Mouse (Mus musculus) cerebellum, adult (tissue): ENCODE results near the gene Sord.

Experiments
- ATAC-seq: cut with Nextera tagmentation; 2 replicates; pipeline ENCODE4 v1.9.2; 2017; ENCODE audit warnings: mild to moderate bottlenecking, moderate library complexity, mixed read lengths; ENCODE audit not compliant: insufficient number of reproducible peaks, low FRiP score, low TSS enrichment

The Sord gene

DNA sequence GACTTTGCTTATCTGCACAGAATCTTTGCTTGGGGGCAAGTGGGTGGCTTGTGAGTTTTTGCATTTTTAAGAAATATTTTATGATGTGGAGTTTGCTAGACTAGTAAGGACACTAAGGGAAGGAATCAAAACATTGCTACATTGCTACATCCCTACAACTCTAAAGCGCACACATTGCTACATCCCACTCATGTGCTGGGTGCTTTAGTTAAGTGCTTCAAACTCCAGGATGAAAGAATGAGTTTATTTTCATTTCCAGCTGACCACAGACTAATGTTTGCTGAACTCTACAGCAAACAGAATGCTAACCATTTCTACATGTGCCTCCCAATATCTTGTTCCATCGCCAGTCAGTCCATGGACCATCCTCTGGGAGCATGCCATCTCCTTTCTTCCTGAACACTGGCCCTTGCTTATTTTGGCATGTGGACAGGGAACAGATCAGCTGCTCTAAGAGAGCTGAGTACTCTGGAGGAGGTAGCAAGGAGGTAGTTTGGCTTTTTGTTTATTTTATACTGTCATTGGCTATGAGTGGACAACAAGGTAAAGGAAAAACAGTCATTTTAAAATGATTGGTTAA lies 3.4 kb downstream of the Sord start:
- no peak for ATAC-seq

DNA sequence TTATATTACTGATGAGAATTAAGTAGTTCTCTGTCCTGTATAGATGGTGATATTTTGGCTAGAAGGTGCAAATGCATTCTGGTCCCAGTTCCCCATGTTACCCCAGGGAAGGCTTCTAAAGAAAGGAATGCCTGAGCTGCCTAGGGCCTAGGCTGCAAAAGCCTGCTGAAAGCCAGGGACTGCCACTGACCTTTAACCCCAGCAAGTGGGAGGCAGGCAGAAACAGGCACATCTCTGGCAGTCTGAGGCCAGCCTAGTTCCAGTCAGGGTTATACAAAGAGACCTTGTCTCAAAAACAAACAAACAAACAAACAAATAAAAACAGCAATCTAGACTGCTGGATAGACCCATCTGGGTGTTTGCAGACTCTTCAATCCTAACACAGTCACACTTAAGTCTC lies 6.2 kb downstream of the Sord start:
- ATAC-seq, result no peak

DNA sequence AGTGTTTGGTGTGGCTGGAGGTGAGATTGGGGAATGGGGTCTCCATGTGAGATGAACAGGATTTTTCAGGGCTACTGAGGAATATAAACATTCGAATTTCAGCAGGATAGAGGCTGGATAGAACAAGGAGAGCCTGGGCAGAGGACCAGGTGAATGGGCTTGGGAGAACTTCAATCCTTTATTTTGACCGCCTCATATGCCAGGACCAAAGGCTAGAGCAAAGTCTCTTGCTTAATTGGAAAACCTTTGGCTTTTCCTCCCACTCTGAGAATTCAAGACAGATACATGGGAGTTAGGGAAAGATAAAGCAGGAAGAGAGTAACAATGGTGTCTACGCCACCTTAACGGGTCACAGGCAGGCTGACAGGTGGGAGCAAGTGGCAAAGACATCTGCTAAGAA lies 6.7 kb downstream of the Sord start:
- no peak for ATAC-seq

DNA sequence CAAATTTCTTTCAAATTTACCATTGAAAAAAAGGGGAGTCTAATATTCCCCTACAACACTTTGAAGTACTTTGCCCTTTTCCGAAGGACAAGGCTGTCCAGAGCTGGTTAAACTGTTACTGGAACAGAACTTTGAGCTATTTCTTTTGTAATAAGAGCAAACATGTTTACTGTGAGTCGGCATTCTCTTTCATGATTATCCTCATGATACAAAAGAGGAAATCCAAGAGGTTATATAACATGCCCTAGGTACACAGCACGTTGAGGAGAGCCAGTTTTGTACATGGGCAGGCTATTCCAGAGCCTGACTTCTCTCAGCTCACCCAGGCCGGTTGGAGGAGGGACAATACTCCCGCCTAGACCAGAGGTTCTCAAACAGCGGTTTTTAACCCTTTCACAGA lies 7.4 kb downstream of the Sord start:
- no peak for ATAC-seq

DNA sequence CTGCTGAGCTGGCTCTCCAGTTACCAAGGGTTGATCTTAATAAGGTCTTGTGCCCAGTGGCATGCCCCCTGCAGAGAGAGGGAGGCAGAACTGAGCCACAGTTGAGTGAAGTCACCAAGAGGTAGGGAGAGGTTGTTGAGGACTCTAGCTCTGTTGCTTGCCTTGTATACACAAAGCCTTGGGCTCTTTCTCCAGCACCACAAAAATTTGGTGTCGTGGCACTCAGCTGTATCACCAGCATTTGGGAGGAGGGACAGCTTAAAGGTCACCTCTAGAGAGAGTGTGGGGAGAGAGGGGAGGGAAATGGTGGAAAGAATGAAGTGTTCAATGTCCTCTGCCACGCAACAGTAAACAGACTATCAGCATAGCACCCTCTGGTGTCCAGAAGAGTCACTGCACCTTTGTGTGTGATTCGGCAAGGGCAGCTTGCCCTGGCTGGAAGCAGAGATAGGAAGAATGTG lies 9.2 kb downstream of the Sord start:
- peak; percentile 86 for ATAC-seq

DNA sequence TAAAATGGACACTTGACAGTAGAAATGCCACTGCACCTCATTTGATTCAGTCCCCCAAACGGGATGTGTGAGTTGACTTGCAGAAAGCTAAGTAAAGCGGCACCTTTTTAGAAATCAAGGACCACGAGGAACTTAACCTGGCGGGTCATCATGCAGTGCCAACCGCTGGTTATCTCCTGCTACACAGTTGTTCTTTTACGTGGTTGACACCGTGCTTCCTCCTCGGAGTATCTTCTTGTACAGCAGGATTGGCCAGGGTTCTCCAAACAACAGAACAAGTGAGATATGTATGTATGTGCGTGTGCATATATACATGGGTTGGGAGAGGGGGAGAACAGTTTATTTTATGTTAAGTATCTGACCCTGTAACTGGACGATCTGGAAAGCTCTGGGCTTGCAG lies 13.2 kb downstream of the Sord start:
- no peak for ATAC-seq

DNA sequence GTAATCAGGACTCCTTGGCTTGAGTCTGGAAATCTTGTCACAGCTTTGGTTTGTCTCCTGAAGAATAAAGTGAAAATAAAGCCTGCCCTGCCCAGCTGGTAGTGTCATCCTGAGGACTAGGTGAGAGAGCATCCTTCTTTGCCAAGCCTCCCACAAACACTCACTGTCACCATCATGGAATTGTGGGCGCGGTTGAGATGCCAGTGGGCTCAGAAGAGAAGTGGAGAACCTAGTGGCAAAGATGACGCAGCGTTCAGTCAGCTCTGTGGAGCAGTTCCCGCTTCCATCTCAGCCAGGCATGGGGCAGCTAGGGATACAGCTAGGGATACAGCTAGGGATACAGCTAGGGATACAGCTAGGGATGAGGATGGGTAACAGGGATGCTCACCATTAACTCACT lies 21.4 kb downstream of the Sord start:
- no peak for ATAC-seq

DNA sequence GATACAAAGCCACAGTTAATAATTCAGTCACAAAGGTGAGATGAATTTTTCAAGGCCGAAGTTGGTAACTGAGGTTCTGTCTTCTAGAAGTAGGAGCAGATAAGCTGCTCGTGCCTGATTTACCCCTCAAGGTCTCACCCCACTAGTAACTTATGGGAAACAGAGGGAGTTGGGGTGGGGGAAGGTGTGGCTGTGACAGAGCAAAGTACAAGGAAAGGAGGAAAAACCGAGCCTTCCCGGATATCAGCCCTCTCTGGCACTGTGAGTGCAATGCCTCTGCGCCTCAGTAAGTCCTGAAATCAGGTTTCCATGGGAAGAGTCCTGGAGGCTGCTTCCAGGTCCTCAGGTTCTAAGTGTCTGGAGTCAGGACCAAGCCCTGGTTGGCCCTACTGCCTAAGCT lies 26.2 kb downstream of the Sord start:
- no peak for ATAC-seq

DNA sequence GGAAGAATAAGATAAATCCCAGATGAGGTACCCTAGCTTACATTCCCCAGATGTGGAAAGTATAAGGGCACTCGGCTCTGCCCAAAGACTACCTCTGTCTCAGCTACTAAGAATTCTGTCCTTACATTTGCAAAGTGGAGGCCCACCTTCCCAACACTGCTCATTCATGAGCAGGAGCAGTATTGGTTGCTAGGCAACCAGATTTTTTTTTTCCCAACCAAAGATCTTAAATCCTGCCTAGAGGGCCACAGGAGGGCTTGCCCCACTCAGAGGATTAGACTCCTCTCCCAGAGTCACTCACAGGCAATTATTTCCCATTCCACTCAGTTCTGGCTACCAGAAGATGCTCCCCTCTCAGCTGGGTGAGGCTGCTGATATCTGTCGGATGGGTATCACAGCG lies 30.1 kb downstream of the Sord start:
- no peak for ATAC-seq

DNA sequence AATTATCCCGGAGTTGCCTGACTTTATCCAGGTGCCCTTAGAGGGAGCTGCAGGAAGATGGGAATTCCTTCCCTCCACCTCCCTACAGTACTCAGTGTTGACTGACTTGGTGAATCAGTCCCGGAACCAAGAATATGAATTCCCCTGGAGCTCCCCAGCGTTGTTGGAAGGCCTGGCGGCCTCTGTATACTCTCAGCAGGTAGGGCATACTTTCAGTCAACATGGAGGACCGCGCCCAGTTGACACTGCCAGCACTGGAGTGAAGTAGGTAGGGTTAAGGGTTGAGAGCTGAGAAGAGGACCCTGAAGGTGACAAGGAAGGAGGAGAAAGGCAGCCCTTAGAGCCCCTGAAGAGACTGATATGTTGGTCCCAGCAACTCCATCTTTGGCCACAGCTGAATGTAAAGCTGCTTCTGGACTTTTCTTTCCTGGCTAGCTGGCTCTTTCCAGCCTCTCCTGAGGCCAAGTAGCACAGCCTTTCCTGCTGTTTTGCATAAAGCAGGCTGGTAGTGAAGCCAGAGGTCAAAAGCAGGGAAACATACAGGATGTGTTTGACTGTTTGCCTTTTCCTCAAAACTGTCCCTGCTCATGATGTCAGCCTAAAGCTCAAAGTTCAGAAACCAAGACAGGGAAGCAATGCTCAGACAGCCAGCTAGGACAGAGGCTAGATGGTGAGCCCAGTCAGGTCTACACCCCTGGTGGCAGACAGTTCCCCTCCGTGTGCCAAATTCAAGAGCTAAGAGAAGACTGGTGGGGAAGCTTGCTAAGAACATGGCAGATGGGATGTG lies 32.1 kb downstream of the Sord start:
- no peak for ATAC-seq

DNA sequence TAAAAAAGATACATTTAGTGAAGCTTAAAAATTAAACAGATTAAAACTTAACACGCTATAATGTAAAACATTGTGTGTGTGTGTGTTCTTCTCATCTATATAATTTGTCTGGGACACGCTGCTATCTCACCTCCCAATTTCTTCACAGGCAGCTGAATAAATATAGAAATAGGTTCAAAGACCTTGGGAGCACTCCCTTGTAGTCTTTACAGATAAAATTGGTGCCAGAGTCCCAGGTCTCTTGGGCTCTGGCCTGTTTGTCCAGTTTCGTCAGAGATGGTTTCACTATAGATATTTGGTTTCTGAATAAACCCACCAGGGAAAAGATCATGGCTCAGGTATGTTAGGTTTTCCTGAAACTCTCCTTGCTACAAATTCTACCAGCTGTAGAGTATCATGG lies 44.2 kb downstream of the Sord start:
- no peak for ATAC-seq

DNA sequence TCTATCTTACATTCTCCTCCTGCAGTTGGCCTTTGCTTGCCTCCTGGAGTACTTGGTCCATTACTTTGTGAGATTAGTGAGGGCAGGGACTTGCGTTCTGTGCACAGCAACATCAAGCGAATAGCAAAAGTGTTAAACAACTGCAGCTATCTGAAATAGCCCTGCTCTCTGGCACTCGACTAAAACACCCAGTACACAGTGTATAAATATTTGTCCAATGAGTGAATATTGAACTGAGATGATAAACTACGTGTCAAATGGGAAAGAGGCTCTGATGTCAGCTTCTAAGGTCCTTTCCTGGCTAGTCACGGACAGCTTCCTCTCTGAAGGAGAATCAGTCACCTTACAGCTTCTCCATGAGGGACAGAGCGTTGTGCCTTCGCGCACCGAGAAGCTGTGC lies 49.5 kb downstream of the Sord start:
- no peak for ATAC-seq

DNA sequence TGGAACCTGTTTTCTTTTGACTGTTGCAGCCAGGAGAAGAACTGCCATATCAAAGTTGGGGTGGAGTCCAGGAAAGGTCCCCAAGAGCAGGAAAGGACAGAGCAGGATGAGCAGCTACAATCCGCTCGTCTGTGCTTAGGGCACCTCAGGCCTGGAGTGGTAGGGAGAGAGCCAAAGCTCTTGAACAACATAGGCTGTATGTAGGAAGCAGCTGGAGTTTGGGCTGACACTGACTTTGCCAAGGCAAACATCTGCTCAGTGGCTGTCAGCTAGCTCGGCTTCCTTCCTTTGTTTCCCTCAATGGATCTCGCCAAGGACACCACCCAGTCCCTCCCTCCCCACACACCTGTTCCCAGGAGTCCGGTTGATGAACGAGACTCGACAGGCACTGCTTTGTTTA lies 51.6 kb downstream of the Sord start:
- no peak for ATAC-seq

DNA sequence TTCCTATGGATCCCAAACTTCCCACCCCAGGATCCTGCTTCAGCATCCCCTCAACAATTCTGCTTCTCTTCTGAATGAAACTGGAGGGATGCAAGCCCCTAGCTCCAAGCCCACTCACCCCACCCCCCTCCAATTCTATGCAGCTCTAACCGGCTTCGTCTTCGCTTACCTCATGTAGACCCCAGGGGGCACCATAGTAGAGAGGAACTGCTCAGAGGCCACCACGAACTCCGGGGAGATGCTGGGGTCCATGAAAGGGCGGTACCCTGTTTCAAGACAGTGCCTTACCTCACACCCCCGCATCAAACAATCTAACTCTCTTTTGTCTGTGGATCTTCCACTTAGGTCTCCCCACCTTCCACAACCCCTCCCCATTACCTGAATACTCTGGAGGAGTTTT lies 60.4 kb downstream of the Sord start:
- no peak for ATAC-seq

DNA sequence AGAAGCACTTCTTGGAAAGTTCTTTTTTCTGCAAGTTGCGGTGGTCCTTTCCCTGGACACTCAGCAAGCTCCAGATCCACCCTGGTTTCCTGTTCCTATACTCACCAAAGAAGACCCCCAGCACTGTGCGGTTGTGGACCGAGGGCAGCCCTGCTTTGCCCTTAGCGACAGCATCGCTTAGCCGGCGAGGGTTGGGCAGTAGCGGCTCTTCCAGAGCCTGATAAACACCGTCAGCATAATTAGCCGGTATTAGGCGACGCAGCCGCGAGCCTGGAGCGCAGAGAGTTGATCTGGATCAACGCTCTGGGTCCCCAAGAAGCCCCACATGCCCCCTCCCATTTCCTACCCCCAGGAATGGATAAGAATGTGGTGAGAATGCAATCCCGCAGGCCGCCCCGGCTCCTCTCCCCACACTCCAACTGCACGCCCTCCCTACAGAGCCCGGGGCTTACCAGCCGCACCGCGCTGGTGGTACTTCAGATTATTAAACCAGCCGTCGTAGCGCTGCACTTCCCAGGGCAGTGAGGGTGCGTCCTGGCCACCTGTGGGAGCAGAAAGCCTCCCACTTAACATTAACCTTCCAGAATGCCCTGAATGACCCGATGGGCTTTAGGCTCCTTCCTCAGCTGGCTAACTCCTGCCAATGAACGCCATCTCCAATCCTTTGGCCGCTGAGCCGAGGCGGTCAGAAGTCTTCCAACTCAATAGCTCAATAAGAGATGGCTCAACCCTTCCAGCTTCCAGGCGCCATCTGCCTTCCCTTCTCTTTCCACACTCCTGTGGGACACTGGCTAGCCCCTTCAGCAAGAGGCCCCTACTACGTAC lies 62.9 kb downstream of the Sord start:
- no peak for ATAC-seq

DNA sequence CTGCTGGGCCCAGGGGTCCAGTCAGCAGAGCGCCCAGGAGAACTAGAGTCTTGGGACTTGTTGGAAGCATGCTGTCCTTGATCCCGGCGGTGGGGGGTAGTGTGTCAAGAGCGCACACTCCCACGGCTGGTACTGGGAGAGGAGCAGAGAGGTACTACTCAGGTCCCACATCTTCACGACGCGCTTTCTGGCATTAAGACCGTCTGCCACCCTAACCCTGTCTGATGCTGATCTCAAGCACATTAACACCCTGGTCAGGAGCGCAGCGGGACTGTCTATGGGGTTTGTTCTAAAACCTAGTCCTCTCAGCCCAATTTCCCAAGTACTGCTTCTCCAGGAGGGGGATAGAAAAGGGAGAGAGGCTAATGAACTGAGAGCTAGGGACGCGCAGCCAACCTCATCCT lies 63.5 kb downstream of the Sord start, which contains the start of gene Duox2:
Gene Duox2, minus strand, starts transcription at position 354 of the 404 bp plus-strand sequence.
- ATAC-seq, result no peak

DNA sequence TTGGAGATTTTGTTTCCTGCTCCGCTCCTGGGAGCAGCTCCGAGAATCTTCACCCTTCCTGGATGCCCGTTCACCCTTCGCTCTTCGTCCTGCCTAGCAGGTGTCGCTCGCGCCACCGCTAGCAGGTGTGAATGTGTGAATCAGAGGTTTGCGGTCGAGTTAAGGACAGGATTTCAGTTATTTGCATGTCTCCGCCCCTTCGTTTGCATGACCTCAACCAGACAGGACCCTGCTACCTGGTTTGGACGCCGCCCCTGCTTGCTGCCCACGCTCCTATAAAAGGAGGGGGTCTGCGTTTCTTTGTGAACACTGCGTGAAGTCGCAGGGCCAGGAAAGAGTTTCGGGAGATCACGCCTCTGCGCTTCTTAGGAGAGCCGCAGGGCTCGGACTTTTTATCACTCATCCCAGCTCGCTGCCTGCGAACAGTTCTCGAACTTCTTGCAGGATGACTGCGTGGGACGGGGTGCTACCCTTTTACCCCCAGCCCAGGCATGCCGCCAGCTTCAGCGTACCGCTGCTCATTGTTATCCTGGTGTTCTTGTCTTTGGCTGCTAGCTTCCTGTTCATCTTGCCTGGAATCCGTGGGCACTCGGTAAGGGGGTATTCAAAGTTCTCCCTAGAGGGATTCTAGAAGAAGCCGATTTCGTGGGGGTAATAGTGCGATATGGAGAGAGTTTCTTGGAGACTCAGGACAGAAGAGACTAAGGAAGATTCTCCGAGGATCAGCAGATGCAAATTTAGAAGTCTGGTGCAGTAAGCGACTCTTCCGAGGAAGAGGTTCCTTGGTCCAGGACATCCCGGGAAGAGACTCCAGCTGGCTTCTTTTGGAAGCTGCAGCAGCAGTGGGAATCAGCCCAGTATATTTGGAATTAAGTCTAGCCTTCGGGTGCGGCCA lies 64.3 kb downstream of the Sord start, which contains the start of gene Duoxa2:
Gene Duoxa2, plus strand, starts transcription at position 305 of the 895 bp plus-strand sequence.
- ATAC-seq, result no peak

DNA sequence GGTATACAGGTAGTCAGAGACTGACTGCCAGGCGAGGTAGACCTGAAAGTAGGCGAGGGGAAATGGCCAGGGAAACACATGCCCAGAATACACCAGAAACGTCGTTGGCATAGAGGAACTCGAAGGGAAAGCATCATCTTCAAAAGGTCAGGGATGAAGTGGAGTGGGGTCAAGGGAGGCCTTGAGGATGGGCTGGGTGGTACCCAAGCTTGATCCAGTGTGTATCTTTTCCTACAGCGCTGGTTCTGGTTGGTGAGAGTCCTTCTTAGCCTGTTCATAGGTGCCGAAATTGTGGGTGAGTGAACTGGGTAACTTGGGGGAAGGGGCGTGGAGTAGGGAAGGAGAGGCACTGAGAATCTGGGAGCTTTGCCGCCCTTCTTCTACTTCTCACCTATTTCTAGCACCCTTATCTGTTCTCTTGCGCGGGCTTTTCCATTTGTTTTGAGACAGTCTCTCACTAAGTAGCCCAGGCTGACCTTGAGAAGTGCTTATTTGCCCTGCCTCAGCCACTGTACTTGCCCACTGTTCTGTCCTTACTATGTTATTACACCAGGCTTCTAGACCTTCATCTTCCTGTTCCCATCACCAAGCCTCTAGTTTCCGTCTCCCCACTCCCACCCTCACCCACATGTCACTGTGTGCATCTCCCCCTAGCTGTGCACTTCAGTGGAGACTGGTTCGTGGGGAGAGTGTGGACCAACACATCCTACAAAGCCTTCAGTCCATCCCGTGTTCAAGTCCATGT lies 65.5 kb downstream of the Sord start:
- ATAC-seq, result no peak

DNA sequence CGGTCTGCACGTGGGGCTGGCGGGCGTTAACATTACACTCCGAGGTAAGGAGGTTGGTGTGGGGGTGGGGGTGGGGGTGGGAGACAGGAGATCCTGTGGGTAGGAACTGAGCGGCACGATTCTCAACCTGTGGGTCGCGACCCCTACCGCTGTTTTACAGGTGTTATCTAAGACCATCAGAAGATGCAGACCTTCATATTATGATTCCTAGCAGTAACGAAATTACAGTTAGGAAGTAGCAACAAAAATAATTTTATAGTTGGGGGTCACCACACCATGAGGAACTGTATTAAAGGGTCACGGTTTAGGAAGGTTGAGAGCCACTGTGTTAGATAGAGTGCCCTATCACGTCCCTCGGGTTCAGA lies 66.1 kb downstream of the Sord start:
- no peak for ATAC-seq
